Mouse (Mus musculus): ENCODE data around the gene Spock1. TPM values are rescaled to one million over a fixed set of nuclear protein-coding genes. Genes with fewer than 3 reads are reported as not detected.
"Not testable (repeated sequence)": the region's sequence is repeated elsewhere in the genome, so short reads cannot be mapped to it uniquely, and the experiment has no call there.

Gene Spock1
- total RNA-seq, 2 experiments from 2014 or later = 204 to 220 TPM

DNA sequence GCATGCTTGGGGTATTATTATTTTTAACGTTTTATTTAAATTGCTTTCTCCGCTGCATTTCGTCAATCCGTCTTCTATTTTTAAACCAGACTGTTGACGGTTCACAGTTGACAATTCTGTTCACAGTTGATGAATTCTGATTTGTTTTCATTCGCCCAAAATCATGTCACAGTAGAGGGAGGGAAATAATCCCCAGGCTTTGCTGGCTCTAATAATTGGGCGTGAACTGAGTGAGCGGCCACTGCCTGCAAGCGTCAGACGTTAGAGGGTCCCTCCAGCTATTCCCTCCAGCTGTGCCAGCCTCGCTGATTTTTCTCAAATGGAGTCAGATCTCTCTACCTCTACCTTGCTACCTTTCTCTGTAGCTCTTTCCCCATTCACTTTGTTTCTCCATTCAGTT is 388.3 kb downstream of the Spock1 start:
- no peak for DNase-seq (ENCODE audit: low spot score in 2 of 2)

- no peak for DNase-seq (ENCODE audit: low spot score in 2 of 2)
Observed at GRCm38 (mm10) chr13:57515737-57516136, 392.4 kb downstream of the Spock1 start.

GRCm38 (mm10) chr13:57501552-57501951 is 406.6 kb downstream of the Spock1 start:
- no peak for DNase-seq (ENCODE audit: low spot score in 2 of 2)

GRCm38 (mm10) chr13:57496778-57497177 is 411.4 kb downstream of the Spock1 start:
- no peak for DNase-seq (ENCODE audit: low spot score in 2 of 2)

GRCm38 (mm10) chr13:57494838-57495237 is 413.3 kb downstream of the Spock1 start:
- no peak for DNase-seq (ENCODE audit: low spot score in 2 of 2)

GRCm38 (mm10) chr13:57488926-57489325 is 419.2 kb downstream of the Spock1 start:
- peak; percentile 34 to 35 for DNase-seq (ENCODE audit: low spot score in 2 of 2)

- no peak for DNase-seq (ENCODE audit: low spot score in 2 of 2)
Observed at GRCm38 (mm10) chr13:57484426-57485168, 423.5 kb downstream of the Spock1 start.

- peak; percentile 61 to 66 for DNase-seq (ENCODE audit: low spot score in 2 of 2)
Observed at GRCm38 (mm10) chr13:57476700-57477099, 431.4 kb downstream of the Spock1 start.

DNA sequence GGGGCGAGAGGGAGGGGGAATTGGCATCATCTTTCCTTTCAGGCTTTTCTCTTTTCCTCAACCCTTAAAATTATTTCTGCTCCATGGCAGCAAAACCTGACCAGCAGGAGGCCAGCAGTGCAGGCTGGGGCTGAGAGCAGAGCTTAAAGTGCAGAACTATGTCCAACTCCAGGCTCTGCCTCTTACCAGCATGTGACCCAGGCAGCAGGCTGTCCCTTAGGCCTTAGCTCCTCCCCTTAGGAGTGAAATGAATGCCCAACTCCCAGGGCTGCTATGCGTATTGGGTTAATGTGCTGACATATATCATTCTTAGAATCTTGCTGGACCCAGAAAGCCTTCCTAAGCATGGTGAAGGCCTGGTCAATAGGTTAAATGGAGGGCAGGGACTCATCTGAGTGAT is 434.1 kb downstream of the Spock1 start:
- no peak for DNase-seq (ENCODE audit: low spot score in 2 of 2)

- not testable (repeated sequence) for DNase-seq (ENCODE audit: low spot score in 2 of 2)
Observed at GRCm38 (mm10) chr13:57470922-57471321, 437.2 kb downstream of the Spock1 start.

- DNase-seq (ENCODE audit: low spot score in 2 of 2) = no peak
Observed at GRCm38 (mm10) chr13:57459978-57460377, 448.2 kb downstream of the Spock1 start.

DNA sequence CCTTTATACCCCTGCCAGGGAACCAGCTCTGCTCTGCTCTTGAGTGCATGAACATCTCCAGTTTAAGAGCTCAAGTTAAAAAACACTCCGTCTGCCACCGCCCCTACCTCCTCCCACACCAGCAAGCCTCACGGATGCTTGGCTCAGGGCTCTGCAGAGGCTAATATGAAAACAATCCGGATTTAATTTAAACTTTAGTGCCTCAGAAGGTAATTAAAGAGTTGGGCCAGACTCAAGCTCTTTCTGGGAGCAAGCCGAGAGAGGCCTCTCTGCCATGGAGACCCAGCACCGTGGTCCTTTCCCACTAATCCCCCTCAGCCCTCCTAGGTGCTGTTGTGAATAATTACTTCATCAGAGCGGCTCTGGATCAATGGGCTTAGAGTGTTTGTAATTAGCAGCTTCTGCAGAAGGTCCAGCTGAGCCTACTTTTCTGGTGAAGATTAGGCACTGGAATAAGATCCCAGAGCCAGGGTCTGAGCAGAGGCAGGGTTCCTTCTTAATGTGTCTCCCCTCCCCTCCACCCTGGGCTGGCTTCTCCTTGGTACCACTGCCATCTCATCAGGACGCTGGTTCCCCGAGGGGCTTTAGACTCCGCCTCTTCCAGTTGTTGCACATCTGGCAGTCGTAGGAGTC is 457.8 kb downstream of the Spock1 start:
- peak; percentile 13 to 29 for DNase-seq (ENCODE audit: low spot score in 2 of 2)

DNA sequence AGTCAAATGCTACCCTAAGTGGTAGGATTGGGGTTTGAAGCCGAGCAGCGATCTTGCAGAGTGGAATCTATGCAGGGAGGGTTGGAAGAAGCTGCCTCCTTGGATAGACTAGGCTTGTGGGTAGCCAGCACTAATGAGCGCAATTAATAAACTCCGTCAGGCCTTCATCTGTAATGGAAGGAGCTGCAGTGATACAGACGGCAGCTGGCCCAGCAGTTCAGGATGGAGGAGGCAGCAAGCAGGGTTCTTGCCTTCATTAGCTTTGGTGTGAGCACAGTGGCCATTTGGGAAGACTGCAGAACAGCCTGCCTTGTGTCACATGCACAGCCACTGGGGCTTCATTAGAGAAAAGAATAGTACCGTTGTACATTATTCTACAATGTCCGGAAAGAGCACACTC is 459.2 kb downstream of the Spock1 start:
- no peak for DNase-seq (ENCODE audit: low spot score in 2 of 2)

- no peak for DNase-seq (ENCODE audit: low spot score in 2 of 2)
Observed at GRCm38 (mm10) chr13:57444977-57445376, 463.2 kb downstream of the Spock1 start.

GRCm38 (mm10) chr13:57440111-57440510 is 468.0 kb downstream of the Spock1 start:
- DNase-seq (ENCODE audit: low spot score in 2 of 2) = no peak

GRCm38 (mm10) chr13:57435726-57436220 is 472.4 kb downstream of the Spock1 start:
- no peak for DNase-seq (ENCODE audit: low spot score in 2 of 2)

- no peak for DNase-seq (ENCODE audit: low spot score in 2 of 2)
Observed at GRCm38 (mm10) chr13:57433848-57434247, 474.3 kb downstream of the Spock1 start.

DNA sequence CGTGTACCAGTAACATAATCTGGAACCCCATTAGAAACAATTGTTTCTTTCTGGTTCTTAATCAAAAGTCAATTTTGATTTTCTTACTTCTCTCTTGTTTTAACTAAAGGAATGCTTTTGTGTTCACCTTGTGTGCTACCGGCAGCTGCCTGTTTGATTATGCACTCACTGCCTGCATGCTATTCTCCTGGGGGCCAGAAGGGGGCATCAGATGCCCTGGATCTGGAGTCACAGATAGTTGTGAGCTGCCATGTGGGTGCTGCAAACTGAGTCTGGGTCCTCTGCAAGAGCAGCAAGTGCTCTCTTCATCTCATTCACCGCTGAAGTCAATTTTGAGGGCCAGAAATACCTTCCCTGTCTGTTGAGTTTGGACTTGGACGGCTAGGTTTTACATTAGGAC is 476.3 kb downstream of the Spock1 start:
- DNase-seq (ENCODE audit: low spot score in 2 of 2) = no peak

GRCm38 (mm10) chr13:57428840-57429239 is 479.3 kb downstream of the Spock1 start:
- no peak for DNase-seq (ENCODE audit: low spot score in 2 of 2)

DNA sequence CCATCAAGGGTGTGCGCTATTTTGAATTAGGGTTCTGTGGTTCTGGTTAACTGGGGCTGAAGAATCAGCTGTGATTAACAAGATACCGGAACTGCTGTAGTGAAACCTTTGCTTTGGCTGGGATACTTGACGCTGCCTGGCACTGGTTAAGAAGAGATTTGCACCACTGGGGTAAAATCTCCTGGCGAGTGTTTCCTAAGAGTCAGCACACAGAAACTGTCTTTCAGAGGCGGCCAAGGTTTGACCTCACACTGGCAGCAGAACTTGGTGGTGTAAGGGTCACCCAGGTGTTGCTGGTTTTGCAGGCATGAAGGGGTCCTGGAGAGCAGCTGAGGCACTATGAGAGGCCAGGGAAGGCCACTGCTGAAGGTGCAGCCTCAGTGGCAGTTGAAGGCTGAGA is 489.4 kb downstream of the Spock1 start:
- DNase-seq (ENCODE audit: low spot score in 2 of 2) = no peak

DNA sequence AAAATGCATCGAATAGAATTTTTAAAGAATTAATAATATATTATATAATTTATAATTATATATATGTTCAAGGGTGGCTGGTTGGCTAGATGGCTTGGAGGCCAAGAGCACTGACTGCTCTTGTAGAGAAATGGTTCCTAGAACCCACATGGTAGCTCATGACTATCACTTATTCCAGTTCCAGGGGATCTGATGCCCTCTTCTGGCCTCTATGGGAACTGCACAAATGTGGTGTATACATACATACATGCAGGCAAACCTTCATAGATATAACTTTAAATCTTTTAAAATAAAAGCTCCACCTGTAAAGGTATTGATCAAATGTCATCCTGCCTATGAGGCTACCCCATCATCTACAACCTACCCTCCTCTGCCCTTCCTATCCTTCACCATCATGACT is 493.4 kb downstream of the Spock1 start:
- no peak for DNase-seq (ENCODE audit: low spot score in 2 of 2)

- DNase-seq (ENCODE audit: low spot score in 2 of 2) = no peak
Observed at GRCm38 (mm10) chr13:57407666-57408065, 500.5 kb downstream of the Spock1 start.

DNA sequence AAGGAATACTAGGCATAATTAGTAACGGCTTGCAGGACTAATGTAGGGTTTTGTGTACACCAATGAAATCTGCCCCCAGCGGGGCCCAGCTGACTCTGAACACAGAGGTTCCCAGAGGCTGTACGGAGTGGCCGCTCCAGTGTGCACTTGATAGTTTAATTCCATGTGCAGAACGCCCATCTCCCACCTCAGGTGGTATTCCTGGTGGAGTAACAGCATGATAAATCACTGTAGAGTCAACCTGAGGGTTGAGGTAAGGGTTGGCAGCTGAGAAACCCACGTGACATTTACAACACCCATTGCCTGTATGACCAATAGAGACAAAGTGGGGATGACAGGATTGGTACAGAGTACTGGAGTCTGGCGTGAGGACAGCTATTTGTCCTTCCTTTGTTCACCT is 505.7 kb downstream of the Spock1 start:
- DNase-seq (ENCODE audit: low spot score in 2 of 2) = no peak
